Mouse (Mus musculus) B cell, adult 2 months (primary cell): ENCODE results near the gene Olfr1176.

Experiments used
- DNase-seq, 2 experiments: peaks; one replicate each; pipeline ENCODE4 v3.0.0; 2022

Olfr1176 gene

DNA sequence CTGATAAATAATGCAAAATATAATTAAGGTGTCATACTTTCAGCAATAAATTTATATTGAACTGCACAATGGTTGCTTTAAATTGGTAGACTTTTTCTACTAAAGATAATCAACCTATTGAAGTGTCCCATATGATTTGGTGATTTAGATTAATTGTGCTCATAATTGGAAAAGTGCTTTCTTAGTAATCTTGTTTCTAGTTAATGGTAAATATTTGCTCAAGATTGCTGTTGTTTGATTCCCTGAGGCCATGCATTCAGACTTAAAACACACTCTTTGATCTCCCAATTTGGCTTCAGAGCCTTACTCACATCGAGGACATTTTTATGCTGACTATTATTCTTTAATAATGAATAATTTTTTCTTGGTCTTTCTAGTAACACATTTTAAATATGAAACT, at the start of gene Olfr1176:
Olfr1176 (plus strand) TSS at position 301 of the 400 bp plus-strand sequence.
- no peak for DNase-seq

GRCm38 (mm10) chr2:88315035-88315434, 21.5 kb upstream of the Olfr1176 start, which contains the start of gene Olfr1174-ps:
Gene Olfr1174-ps (minus strand): TSS chr2:88315135.
- no peak for DNase-seq

GRCm38 (mm10) chr2:88327115-88327514, 9.4 kb upstream of the Olfr1176 start, which contains the start of gene Olfr1175-ps:
Gene Olfr1175-ps (minus strand): TSS chr2:88327215.
- no peak for DNase-seq

GRCm38 (mm10) chr2:88346392-88346791, 9.9 kb downstream of the Olfr1176 start, which contains the start of gene Olfr1177-ps:
Gene Olfr1177-ps (minus strand): TSS chr2:88346492.
- no peak for DNase-seq

- no peak for DNase-seq
Observed at GRCm38 (mm10) chr2:88356304-88356703, 19.8 kb downstream of the Olfr1176 start.

- DNase-seq = no peak
Observed at GRCm38 (mm10) chr2:88386762-88387161, 50.2 kb downstream of the Olfr1176 start, which contains the start of gene Olfr1178. Gene Olfr1178 (plus strand): TSS chr2:88387062.
